Mouse (Mus musculus) C2C12 (cell line): ENCODE measurements at regions not wholly inside any gene's neighbourhood (a gene's known extent, or its start where the extent isn't known, plus 50 kb on each side); places are given as distances from the start of the nearest gene placed in this dataset.
A peak's percentile ranks its signal among the peaks of the same experiment; 100 is the strongest.

ENCODE experiments used
- H3K27me3 ChIP-seq: one replicate; pipeline ENCODE4 v1.6.1; 2011; ENCODE audit not compliant: control insufficient read depth, insufficient read depth, insufficient read length
- H3K36me3 ChIP-seq: one replicate; pipeline ENCODE4 v1.6.1; 2011; ENCODE audit not compliant: control insufficient read depth, insufficient read depth
- H3K4me3 ChIP-seq: one replicate; pipeline ENCODE4 v1.5.1; 2011; ENCODE audit warnings: mild to moderate bottlenecking, control low read depth; ENCODE audit not compliant: poor library complexity, insufficient read depth, severe bottlenecking
- H3K79me2 ChIP-seq: one replicate; pipeline ENCODE4 v1.6.1; 2011; ENCODE audit not compliant: control insufficient read depth, insufficient read depth
- H3K79me3 ChIP-seq: one replicate; pipeline ENCODE4 v1.6.1; 2011; ENCODE audit warnings: low read depth, control low read depth
- H3ac ChIP-seq: one replicate; pipeline ENCODE3; 2011; ENCODE audit warnings: low read depth; ENCODE audit not compliant: control insufficient read depth, insufficient read length
- CEBPB ChIP-seq: IDR thresholded peaks from one replicate; pipeline ENCODE4 v1.6.1; 2011; ENCODE audit warnings: low read depth, mild to moderate bottlenecking, control low read depth, moderate library complexity
- CTCF ChIP-seq: IDR thresholded peaks from one replicate; pipeline ENCODE4 v1.5.1; 2011; ENCODE audit not compliant: control insufficient read depth, insufficient read depth, insufficient read length
- FOSL1 ChIP-seq: IDR thresholded peaks from one replicate; pipeline ENCODE4 v1.8.0; 2011; ENCODE audit warnings: mild to moderate bottlenecking, low read length; ENCODE audit not compliant: poor library complexity, insufficient read depth, severe bottlenecking
- MAX ChIP-seq: IDR thresholded peaks from one replicate; pipeline ENCODE4 v1.6.1; 2011; ENCODE audit warnings: mild to moderate bottlenecking, control low read depth
- MYOD1 ChIP-seq: IDR thresholded peaks from one replicate; pipeline ENCODE4 v1.6.1; 2011; ENCODE audit warnings: low read depth; ENCODE audit not compliant: control insufficient read depth, insufficient read length
- MYOG ChIP-seq: IDR thresholded peaks from one replicate; pipeline ENCODE4 v1.6.1; 2011; ENCODE audit not compliant: control insufficient read depth, insufficient read length; ENCODE audit errors: extremely low read depth
- USF1 ChIP-seq: IDR thresholded peaks from one replicate; pipeline ENCODE4 v1.6.1; 2011; ENCODE audit warnings: low read depth, mild to moderate bottlenecking, control low read depth, moderate library complexity

- H3ac ChIP-seq: no peak overlapping the region
- no peaks in the 10 kb centered on the region for H3K79me2 ChIP-seq
- peaks cover 3% of the 10 kb centered on the region for H3K27me3 ChIP-seq
- H3K36me3 ChIP-seq: no peaks in the 10 kb centered on the region
- no peaks in the 10 kb centered on the region for H3K79me3 ChIP-seq
- TF ChIP-seq CTCF (no peak), CEBPB (no peak), USF1 (no peak), MYOD1 (no peak), MYOG (no peak), MAX (no peak), FOSL1 (no peak)
- H3K4me3 ChIP-seq: no peak overlapping the region
Observed at GRCm38 (mm10) chr8:78912470-78912869, 91.5 kb upstream of the Lsm6 start.

- no peak for TF ChIP-seq MYOD1
- TF ChIP-seq FOSL1: no peak
- TF ChIP-seq USF1: no peak
- TF ChIP-seq CTCF: no peak
- TF ChIP-seq CEBPB: no peak
- TF ChIP-seq MYOG: no peak
- TF ChIP-seq MAX: no peak
- H3K79me3 ChIP-seq: no peaks in the 10 kb centered on the region
Observed at GRCm38 (mm10) chr8:78913823-78914222, 92.9 kb upstream of the Lsm6 start.

GRCm38 (mm10) chr8:78930610-78931397 lies 97.4 kb upstream of the Zfp827 start:
- H3K27me3 ChIP-seq: no peaks in the 10 kb centered on the region
- no peak overlapping the region for H3K4me3 ChIP-seq
- no peak overlapping the region for H3ac ChIP-seq
- H3K79me2 ChIP-seq: no peaks in the 10 kb centered on the region
- no peaks in the 10 kb centered on the region for H3K79me3 ChIP-seq
- no peaks in the 10 kb centered on the region for H3K36me3 ChIP-seq
- no peak for TF ChIP-seq CTCF
- no peak for TF ChIP-seq USF1
- TF ChIP-seq MYOD1: no peak
- TF ChIP-seq MAX: no peak
- no peak for TF ChIP-seq MYOG

More at GRCm38 (mm10) chr8:78913823-78914222, 92.9 kb upstream of the Lsm6 start:
- Histone ChIP-seq H3K79me2 (no peaks in the 10 kb centered on the region), H3K4me3 (no peak overlapping the region), H3K36me3 (no peaks in the 10 kb centered on the region), H3K27me3 (peaks cover 3% of the 10 kb centered on the region), H3ac (no peak overlapping the region)

GRCm38 (mm10) chr8:78932069-78932468 lies 96.2 kb upstream of the Zfp827 start:
- TF ChIP-seq FOSL1: no peak
- no peak for TF ChIP-seq MYOG
- no peak for TF ChIP-seq CEBPB
- no peak for TF ChIP-seq MAX
- TF ChIP-seq CTCF: no peak
- no peak for TF ChIP-seq MYOD1
- Histone ChIP-seq H3K27me3 (no peaks in the 10 kb centered on the region), H3K4me3 (no peak overlapping the region), H3K79me3 (no peaks in the 10 kb centered on the region), H3K79me2 (no peaks in the 10 kb centered on the region), H3K36me3 (no peaks in the 10 kb centered on the region), H3ac (no peak overlapping the region)

GRCm38 (mm10) chr8:78940049-78940448 lies 88.2 kb upstream of the Zfp827 start:
- no peaks in the 10 kb centered on the region for H3K79me3 ChIP-seq
- no peak for TF ChIP-seq MYOG
- TF ChIP-seq CEBPB: peak; percentile 83
- no peak overlapping the region for H3K4me3 ChIP-seq
- no peaks in the 10 kb centered on the region for H3K79me2 ChIP-seq
- H3K27me3 ChIP-seq: no peaks in the 10 kb centered on the region
- H3K36me3 ChIP-seq: no peaks in the 10 kb centered on the region
- no peak overlapping the region for H3ac ChIP-seq

GRCm38 (mm10) chr8:78941558-78941957 lies 86.7 kb upstream of the Zfp827 start:
- no peak overlapping the region for H3K4me3 ChIP-seq
- no peak overlapping the region for H3ac ChIP-seq
- no peaks in the 10 kb centered on the region for H3K79me3 ChIP-seq
- H3K79me2 ChIP-seq: no peaks in the 10 kb centered on the region
- H3K36me3 ChIP-seq: no peaks in the 10 kb centered on the region
- TF ChIP-seq CEBPB (no peak), MYOG (no peak), MYOD1 (no peak), MAX (no peak), CTCF (no peak), USF1 (no peak), FOSL1 (no peak)
- H3K27me3 ChIP-seq: no peaks in the 10 kb centered on the region
